Mouse (Mus musculus): ENCODE data around the gene Ctc1. TPM values are rescaled to one million over a fixed set of nuclear protein-coding genes. Genes with fewer than 3 reads are reported as not detected.
A peak's percentile ranks its signal among the peaks of the same experiment; 100 is the strongest.

The Ctc1 gene
- polyA plus RNA-seq, 1 experiment from 2014 or later = 63.2 TPM

GRCm38 (mm10) chr11:68975085-68975484 is 40.6 kb upstream of the Ctc1 start, which contains the start of gene Rangrf:
Gene Rangrf, minus strand, starts transcription at chr11:68975185.
- H3K27me3 ChIP-seq (ENCODE audit: control insufficient read depth, insufficient read depth, low read length) = no peaks in the 10 kb centered on the region
- H3K36me3 ChIP-seq (replicated peaks; ENCODE audit: control insufficient read depth, insufficient read depth, low read depth, low read length) = no peaks in the 10 kb centered on the region
- H3K9ac ChIP-seq (replicated peaks; ENCODE audit: low read length) = peak within 1 kb of the TSS; percentile 43
- DNase-seq (ENCODE audit: low spot score) = no peak
- WGBS = 82% methylated on average over 7 of the region's 7 CpGs
- H3K27ac ChIP-seq (replicated peaks; ENCODE audit: low read depth, low read length) = no peak within 1 kb of the TSS
- no peaks in the 10 kb centered on the region for H3K4me1 ChIP-seq (ENCODE audit: control insufficient read depth, insufficient read depth, low read length)
- H3K9me3 ChIP-seq (replicated peaks; ENCODE audit: control insufficient read depth, low read length) = no peaks in the 10 kb centered on the region
- ATAC-seq (replicated peaks; ENCODE audit: insufficient number of reproducible peaks, low FRiP score, low TSS enrichment, low read depth) = no peak
- peak within 1 kb of the TSS; percentile 42 for H3K4me3 ChIP-seq (ENCODE audit: low read depth, low read length)
- peak within 1 kb of the TSS; percentile 68 for H3K4me2 ChIP-seq (ENCODE audit: low read depth, low read length)

- no peak overlapping the region for H3K9ac ChIP-seq (replicated peaks; ENCODE audit: low read length)
- no peak for DNase-seq (ENCODE audit: low spot score)
- WGBS = 75% methylated on average over 1 of the region's 1 CpGs
Observed at GRCm38 (mm10) chr11:68975601-68976000, 40.1 kb upstream of the Ctc1 start.

GRCm38 (mm10) chr11:68979320-68979733 is 36.4 kb upstream of the Ctc1 start:
- DNase-seq (ENCODE audit: low spot score) (no peak), ATAC-seq (replicated peaks; ENCODE audit: insufficient number of reproducible peaks, low FRiP score, low TSS enrichment, low read depth) (no peak)
- H3K4me3 ChIP-seq (ENCODE audit: low read depth, low read length) = no peak overlapping the region
- 62% methylated on average over 5 of the region's 5 CpGs for WGBS
- H3K36me3 ChIP-seq (replicated peaks; ENCODE audit: control insufficient read depth, insufficient read depth, low read depth, low read length) = no peaks in the 10 kb centered on the region
- H3K9ac ChIP-seq (replicated peaks; ENCODE audit: low read length) = no peak overlapping the region
- H3K27me3 ChIP-seq (ENCODE audit: control insufficient read depth, insufficient read depth, low read length) = no peaks in the 10 kb centered on the region
- no peak overlapping the region for H3K27ac ChIP-seq (replicated peaks; ENCODE audit: low read depth, low read length)
- H3K4me2 ChIP-seq (ENCODE audit: low read depth, low read length) = no peak overlapping the region
- H3K9me3 ChIP-seq (replicated peaks; ENCODE audit: control insufficient read depth, low read length) = no peaks in the 10 kb centered on the region
- no peaks in the 10 kb centered on the region for H3K4me1 ChIP-seq (ENCODE audit: control insufficient read depth, insufficient read depth, low read length)

More at GRCm38 (mm10) chr11:68975601-68976000, 40.1 kb upstream of the Ctc1 start:
- Histone ChIP-seq H3K27me3 (ENCODE audit: control insufficient read depth, insufficient read depth, low read length) (no peaks in the 10 kb centered on the region), H3K27ac (replicated peaks; ENCODE audit: low read depth, low read length) (no peak overlapping the region), H3K36me3 (replicated peaks; ENCODE audit: control insufficient read depth, insufficient read depth, low read depth, low read length) (no peaks in the 10 kb centered on the region), H3K4me2 (ENCODE audit: low read depth, low read length) (no peak overlapping the region), H3K9me3 (replicated peaks; ENCODE audit: control insufficient read depth, low read length) (no peaks in the 10 kb centered on the region), H3K4me1 (ENCODE audit: control insufficient read depth, insufficient read depth, low read length) (no peaks in the 10 kb centered on the region), H3K4me3 (ENCODE audit: low read depth, low read length) (no peak overlapping the region)
- no peak for ATAC-seq (replicated peaks; ENCODE audit: insufficient number of reproducible peaks, low FRiP score, low TSS enrichment, low read depth)

GRCm38 (mm10) chr11:68980919-68981318 is 34.8 kb upstream of the Ctc1 start:
- 71% methylated on average over 3 of the region's 3 CpGs for WGBS

GRCm38 (mm10) chr11:68982639-68983369 is 32.9 kb upstream of the Ctc1 start:
- ATAC-seq (replicated peaks; ENCODE audit: insufficient number of reproducible peaks, low FRiP score, low TSS enrichment, low read depth) = peak; percentile 44; the same call in 1 of the 2 replicates
- no peaks in the 10 kb centered on the region for H3K4me1 ChIP-seq (ENCODE audit: control insufficient read depth, insufficient read depth, low read length)
- WGBS = 40% methylated on average over 4 of the region's 4 CpGs

More at GRCm38 (mm10) chr11:68980919-68981318, 34.8 kb upstream of the Ctc1 start:
- no peak overlapping the region for H3K4me3 ChIP-seq (ENCODE audit: low read depth, low read length)
- H3K36me3 ChIP-seq (replicated peaks; ENCODE audit: control insufficient read depth, insufficient read depth, low read depth, low read length) = no peaks in the 10 kb centered on the region; the same call in 1 of the 2 replicates
- H3K9me3 ChIP-seq (replicated peaks; ENCODE audit: control insufficient read depth, low read length) = no peaks in the 10 kb centered on the region
- H3K4me1 ChIP-seq (ENCODE audit: control insufficient read depth, insufficient read depth, low read length) = no peaks in the 10 kb centered on the region
- ATAC-seq (replicated peaks; ENCODE audit: insufficient number of reproducible peaks, low FRiP score, low TSS enrichment, low read depth) (no peak), DNase-seq (ENCODE audit: low spot score) (no peak)
- H3K9ac ChIP-seq (replicated peaks; ENCODE audit: low read length) = no peak overlapping the region
- no peak overlapping the region for H3K4me2 ChIP-seq (ENCODE audit: low read depth, low read length)
- no peaks in the 10 kb centered on the region for H3K27me3 ChIP-seq (ENCODE audit: control insufficient read depth, insufficient read depth, low read length)
- H3K27ac ChIP-seq (replicated peaks; ENCODE audit: low read depth, low read length) = no peak overlapping the region

GRCm38 (mm10) chr11:68987365-68987882 is 28.3 kb upstream of the Ctc1 start:
- ATAC-seq (replicated peaks; ENCODE audit: insufficient number of reproducible peaks, low FRiP score, low TSS enrichment, low read depth) (no peak), DNase-seq (ENCODE audit: low spot score) (no peak)
- no peak overlapping the region for H3K4me3 ChIP-seq (ENCODE audit: low read depth, low read length)
- no peaks in the 10 kb centered on the region for H3K4me1 ChIP-seq (ENCODE audit: control insufficient read depth, insufficient read depth, low read length)
- no peak overlapping the region for H3K4me2 ChIP-seq (ENCODE audit: low read depth, low read length)
- H3K9me3 ChIP-seq (replicated peaks; ENCODE audit: control insufficient read depth, low read length) = no peaks in the 10 kb centered on the region
- no peak overlapping the region for H3K9ac ChIP-seq (replicated peaks; ENCODE audit: low read length)
- 90% methylated on average over 11 of the region's 11 CpGs for WGBS
- peaks cover 23% of the 10 kb centered on the region for H3K36me3 ChIP-seq (replicated peaks; ENCODE audit: control insufficient read depth, insufficient read depth, low read depth, low read length)
- no peaks in the 10 kb centered on the region for H3K27me3 ChIP-seq (ENCODE audit: control insufficient read depth, insufficient read depth, low read length)
- no peak overlapping the region for H3K27ac ChIP-seq (replicated peaks; ENCODE audit: low read depth, low read length)

More at GRCm38 (mm10) chr11:68982639-68983369, 32.9 kb upstream of the Ctc1 start:
- Histone ChIP-seq H3K27ac (replicated peaks; ENCODE audit: low read depth, low read length) (no peak overlapping the region), H3K4me2 (ENCODE audit: low read depth, low read length) (no peak overlapping the region), H3K9ac (replicated peaks; ENCODE audit: low read length) (no peak overlapping the region), H3K27me3 (ENCODE audit: control insufficient read depth, insufficient read depth, low read length) (no peaks in the 10 kb centered on the region), H3K9me3 (replicated peaks; ENCODE audit: control insufficient read depth, low read length) (no peaks in the 10 kb centered on the region), H3K4me3 (ENCODE audit: low read depth, low read length) (no peak overlapping the region), H3K36me3 (replicated peaks; ENCODE audit: control insufficient read depth, insufficient read depth, low read depth, low read length) (peaks cover 5% of the 10 kb centered on the region)
- DNase-seq (ENCODE audit: low spot score) = peak; percentile 86

- no peak overlapping the region for H3K4me3 ChIP-seq (ENCODE audit: low read depth, low read length)
- no peaks in the 10 kb centered on the region for H3K4me1 ChIP-seq (ENCODE audit: control insufficient read depth, insufficient read depth, low read length)
- ATAC-seq (replicated peaks; ENCODE audit: insufficient number of reproducible peaks, low FRiP score, low TSS enrichment, low read depth) (no peak), DNase-seq (ENCODE audit: low spot score) (no peak)
- no peak overlapping the region for H3K27ac ChIP-seq (replicated peaks; ENCODE audit: low read depth, low read length)
- no peaks in the 10 kb centered on the region for H3K9me3 ChIP-seq (replicated peaks; ENCODE audit: control insufficient read depth, low read length)
- no peak overlapping the region for H3K9ac ChIP-seq (replicated peaks; ENCODE audit: low read length)
- H3K4me2 ChIP-seq (ENCODE audit: low read depth, low read length) = no peak overlapping the region
- WGBS = 97% methylated on average over 17 of the region's 17 CpGs
- H3K27me3 ChIP-seq (ENCODE audit: control insufficient read depth, insufficient read depth, low read length) = no peaks in the 10 kb centered on the region
- H3K36me3 ChIP-seq (replicated peaks; ENCODE audit: control insufficient read depth, insufficient read depth, low read depth, low read length) = peaks cover 23% of the 10 kb centered on the region
Observed at GRCm38 (mm10) chr11:68988341-68988740, 27.4 kb upstream of the Ctc1 start.

- no peaks in the 10 kb centered on the region for H3K9me3 ChIP-seq (replicated peaks; ENCODE audit: control insufficient read depth, low read length)
Observed at GRCm38 (mm10) chr11:68993122-68993521, 22.6 kb upstream of the Ctc1 start.

More at GRCm38 (mm10) chr11:68993122-68993521, 22.6 kb upstream of the Ctc1 start:
- ATAC-seq (replicated peaks; ENCODE audit: insufficient number of reproducible peaks, low FRiP score, low TSS enrichment, low read depth) = no peak
- no peak overlapping the region for H3K4me3 ChIP-seq (ENCODE audit: low read depth, low read length)
- DNase-seq (ENCODE audit: low spot score) = no peak
- H3K27ac ChIP-seq (replicated peaks; ENCODE audit: low read depth, low read length) = no peak overlapping the region
- H3K4me2 ChIP-seq (ENCODE audit: low read depth, low read length) = no peak overlapping the region
- no peak overlapping the region for H3K9ac ChIP-seq (replicated peaks; ENCODE audit: low read length)
- H3K4me1 ChIP-seq (ENCODE audit: control insufficient read depth, insufficient read depth, low read length) = no peaks in the 10 kb centered on the region
- WGBS = 89% methylated on average over 7 of the region's 7 CpGs
- H3K36me3 ChIP-seq (replicated peaks; ENCODE audit: control insufficient read depth, insufficient read depth, low read depth, low read length) = peaks cover 29% of the 10 kb centered on the region
- H3K27me3 ChIP-seq (ENCODE audit: control insufficient read depth, insufficient read depth, low read length) = no peaks in the 10 kb centered on the region

Data from embryonic facial prominence, embryonic 11.5 days (tissue).